Mouse (Mus musculus) T-helper 2 cell (primary cell): ENCODE results near the gene Gm12166.

ENCODE experiments used
- in situ Hi-C: fragments of 300-600 bp; cut with MboI, MseI; formaldehyde crosslinking; loops from one replicate; pipeline ENCODE4 v1.15.1; 2025; ENCODE audit warnings: high pct_unique_total_duplicates

Gm12166 gene

GRCm38 (mm10) chr11:46021850-46022249 lies 30.3 kb downstream of the Gm12166 start:
- in situ Hi-C loops: no loop called here

GRCm38 (mm10) chr11:46020246-46020645 lies 31.9 kb downstream of the Gm12166 start:
- in situ Hi-C loops: no loop called here

- in situ Hi-C loops: no loop called here
These were observed 36.1 kb downstream of the Gm12166 start for GRCm38 (mm10) chr11:46016061-46016460.
